Mouse (Mus musculus): ENCODE data around the gene Spata2l. TPM values are rescaled to one million over a fixed set of nuclear protein-coding genes. Genes with fewer than 3 reads are reported as not detected.

The Spata2l gene
- polyA plus RNA-seq, 1 experiment from 2014 or later = 4.2 TPM

- H3K4me1 ChIP-seq (ENCODE audit: insufficient read depth) = peaks cover 15% of the 10 kb centered on the region
- no peak overlapping the region for H3K27ac ChIP-seq (ENCODE audit: low read depth)
- no peak overlapping the region for H3K4me2 ChIP-seq (ENCODE audit: low read depth, low read length)
- DNase-seq (no peak), ATAC-seq (no peak)
- H3K9me3 ChIP-seq (ENCODE audit: low read length) = no peaks in the 10 kb centered on the region
- WGBS (ENCODE audit: insufficient replicate concordance) = 80% methylated on average over 1 of the region's 1 CpGs
- H3K36me3 ChIP-seq (replicated peaks; ENCODE audit: insufficient read depth, low read length) = peaks cover 9% of the 10 kb centered on the region; the same call in 1 of the 2 replicates
- TF ChIP-seq CTCF (IDR thresholded peaks at IDR 0.05; ENCODE audit: low read depth) (no peak), EP300 (IDR thresholded peaks at IDR 0.05; ENCODE audit: low read depth) (no peak)
- H3K4me3 ChIP-seq (ENCODE audit: low read depth, low read length) = no peak overlapping the region
- H3K9ac ChIP-seq (replicated peaks) = no peak overlapping the region
- no peaks in the 10 kb centered on the region for H3K27me3 ChIP-seq (ENCODE audit: insufficient read depth, low read length)
Measured at GRCm38 (mm10) chr8:123228416-123228815, 7.6 kb downstream of the Spata2l start.

GRCm38 (mm10) chr8:123224278-123225266 lies 11.5 kb downstream of the Spata2l start, which contains the start of gene Cdk10:
Cdk10 (plus strand) TSS chr8:123224842.
- no peaks in the 10 kb centered on the region for H3K9me3 ChIP-seq (ENCODE audit: low read length)
- DNase-seq = peak; percentile 95
- H3K4me3 ChIP-seq (ENCODE audit: low read depth, low read length) = peak within 1 kb of the TSS; percentile 74
- WGBS (ENCODE audit: insufficient replicate concordance) = 3% methylated on average over 59 of the region's 59 CpGs
- H3K4me1 ChIP-seq (ENCODE audit: insufficient read depth) = peaks cover 15% of the 10 kb centered on the region
- peak within 1 kb of the TSS; percentile 83 for H3K9ac ChIP-seq (replicated peaks)
- H3K27ac ChIP-seq (ENCODE audit: low read depth) = peak within 1 kb of the TSS; percentile 86
- ATAC-seq = peak; percentile 91
- H3K36me3 ChIP-seq (replicated peaks; ENCODE audit: insufficient read depth, low read length) = peaks cover 9% of the 10 kb centered on the region; the same call in 1 of the 2 replicates
- peak; percentile 20; the same call in 1 of the 2 replicates for TF ChIP-seq CTCF (IDR thresholded peaks at IDR 0.05; ENCODE audit: low read depth)
- no peak for TF ChIP-seq EP300 (IDR thresholded peaks at IDR 0.05; ENCODE audit: low read depth)
- no peaks in the 10 kb centered on the region for H3K27me3 ChIP-seq (ENCODE audit: insufficient read depth, low read length)
- H3K4me2 ChIP-seq (ENCODE audit: low read depth, low read length) = peak within 1 kb of the TSS; percentile 98

- Histone ChIP-seq H3K9me3 (ENCODE audit: low read length) (no peaks in the 10 kb centered on the region), H3K4me2 (ENCODE audit: low read depth, low read length) (no peak overlapping the region), H3K9ac (replicated peaks) (no peak overlapping the region), H3K27me3 (ENCODE audit: insufficient read depth, low read length) (no peaks in the 10 kb centered on the region), H3K4me1 (ENCODE audit: insufficient read depth) (peaks cover 15% of the 10 kb centered on the region), H3K36me3 (replicated peaks; ENCODE audit: insufficient read depth, low read length) (no peaks in the 10 kb centered on the region), H3K27ac (ENCODE audit: low read depth) (no peak overlapping the region), H3K4me3 (ENCODE audit: low read depth, low read length) (no peak overlapping the region)
- ATAC-seq (no peak), DNase-seq (no peak)
- TF ChIP-seq CTCF (IDR thresholded peaks at IDR 0.05; ENCODE audit: low read depth) = no peak
- 48% methylated on average over 1 of the region's 1 CpGs for WGBS (ENCODE audit: insufficient replicate concordance)
Measured at GRCm38 (mm10) chr8:123220917-123221316, 15.1 kb downstream of the Spata2l start.

- Histone ChIP-seq H3K4me3 (ENCODE audit: low read depth, low read length) (no peak overlapping the region), H3K36me3 (replicated peaks; ENCODE audit: insufficient read depth, low read length) (no peaks in the 10 kb centered on the region), H3K27ac (ENCODE audit: low read depth) (no peak overlapping the region), H3K9me3 (ENCODE audit: low read length) (no peaks in the 10 kb centered on the region), H3K9ac (replicated peaks) (no peak overlapping the region), H3K27me3 (ENCODE audit: insufficient read depth, low read length) (no peaks in the 10 kb centered on the region), H3K4me2 (ENCODE audit: low read depth, low read length) (no peak overlapping the region), H3K4me1 (ENCODE audit: insufficient read depth) (peaks cover 13% of the 10 kb centered on the region)
- WGBS (ENCODE audit: insufficient replicate concordance) = 62% methylated on average over 3 of the region's 3 CpGs
- no peak for DNase-seq
- TF ChIP-seq CTCF (IDR thresholded peaks at IDR 0.05; ENCODE audit: low read depth) (no peak), EP300 (IDR thresholded peaks at IDR 0.05; ENCODE audit: low read depth) (no peak)
- no peak for ATAC-seq
Measured at GRCm38 (mm10) chr8:123215430-123215829, 20.6 kb downstream of the Spata2l start.

GRCm38 (mm10) chr8:123213118-123213772 lies 22.8 kb downstream of the Spata2l start:
- Histone ChIP-seq H3K27ac (ENCODE audit: low read depth) (peak overlapping the region; percentile 86; the same call in 1 of the 2 replicates), H3K4me2 (ENCODE audit: low read depth, low read length) (peak overlapping the region; percentile 92), H3K27me3 (ENCODE audit: insufficient read depth, low read length) (no peaks in the 10 kb centered on the region), H3K9me3 (ENCODE audit: low read length) (no peaks in the 10 kb centered on the region), H3K36me3 (replicated peaks; ENCODE audit: insufficient read depth, low read length) (peaks cover 21% of the 10 kb centered on the region), H3K9ac (replicated peaks) (peak overlapping the region; percentile 99), H3K4me3 (ENCODE audit: low read depth, low read length) (peak overlapping the region; percentile 98), H3K4me1 (ENCODE audit: insufficient read depth) (peaks cover 13% of the 10 kb centered on the region)
- WGBS (ENCODE audit: insufficient replicate concordance) = 21% methylated on average over 22 of the region's 22 CpGs
- ATAC-seq (peak; percentile 35), DNase-seq (no peak)
- TF ChIP-seq EP300 (IDR thresholded peaks at IDR 0.05; ENCODE audit: low read depth) (no peak), CTCF (IDR thresholded peaks at IDR 0.05; ENCODE audit: low read depth) (no peak)
